Comparison of ENCODE assay signal across 8 mouse cellular contexts in the genomic region with DNA sequence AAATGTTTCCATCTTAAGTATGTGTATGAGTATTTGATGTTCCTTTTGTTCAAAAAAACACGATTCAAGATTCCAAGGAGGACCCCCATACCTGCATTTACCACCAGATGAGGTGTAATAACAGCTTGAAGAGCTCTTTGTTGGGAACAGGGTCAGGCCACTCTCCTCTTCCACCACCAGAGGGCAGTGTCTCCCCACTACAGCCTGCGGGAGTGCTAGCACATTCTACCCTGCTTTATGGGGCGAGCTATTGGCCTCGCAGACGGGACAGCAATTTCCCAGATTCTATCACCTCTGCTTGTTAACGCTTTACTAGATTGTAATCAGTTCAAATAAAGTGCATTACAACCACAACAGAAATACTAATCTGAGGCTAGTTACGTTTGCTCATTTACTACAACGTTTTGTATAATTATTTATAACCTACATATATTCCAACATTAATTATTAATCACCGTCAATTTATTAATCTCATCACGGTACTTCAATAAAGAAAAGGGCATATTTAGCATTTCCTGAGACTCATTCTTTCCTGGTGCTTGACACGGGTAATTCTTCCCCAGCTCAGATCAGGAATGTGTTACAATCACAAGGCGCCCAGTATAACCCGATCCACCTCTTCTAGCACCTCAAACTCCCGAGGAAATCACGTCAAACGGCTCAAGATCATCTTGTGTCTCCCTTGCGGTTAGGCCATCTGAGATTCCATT. TPM values are rescaled to one million over a fixed set of nuclear protein-coding genes. Genes with fewer than 3 reads are reported as not detected.
A peak's percentile ranks its signal among the peaks of the same experiment; 100 is the strongest.
DNase-seq lines count a peak whose midpoint lies in the region; ATAC-seq lines count a peak whose summit lies in the region.
"Had no signal": no experiment of that assay in that cellular context is flagged by ENCODE, and none has a peak within 500 bp of the region (broad histone marks: within the 10 kb centered on the region; RNA-seq: fewer than 3 reads in every experiment).

No protein-coding gene starts in this region.

- intact Hi-C loops in left cerebral cortex, postnatal 14 days (cut with DNase I) = loop anchor here (1.0 to 10.0 kb wide), 3 partner anchors 439 to 602 kb away; no protein-coding TSS in a partner anchor

- H3K4me1 ChIP-seq in intestine, embryonic 16.5 days (ENCODE audit: control insufficient read depth, insufficient read depth, low read length) = no peaks in the 10 kb centered on the region
- no peaks in the 10 kb centered on the region for H3K4me1 ChIP-seq in midbrain, embryonic 15.5 days

- H3K9ac ChIP-seq in intestine, embryonic 16.5 days (ENCODE audit: low read depth, low read length) = no peak overlapping the region
- no peak overlapping the region for H3K9ac ChIP-seq in midbrain, embryonic 15.5 days

- no peaks in the 10 kb centered on the region for H3K27me3 ChIP-seq in intestine, embryonic 16.5 days (replicated peaks; ENCODE audit: control insufficient read depth, insufficient read depth, low read length)
- H3K27me3 ChIP-seq in midbrain, embryonic 15.5 days (replicated peaks) = no peaks in the 10 kb centered on the region

- H3K9me3 ChIP-seq in intestine, embryonic 16.5 days (ENCODE audit: control insufficient read depth, low read length) = no peaks in the 10 kb centered on the region
- no peaks in the 10 kb centered on the region for H3K9me3 ChIP-seq in midbrain, embryonic 15.5 days

- no peak overlapping the region for H3K27ac ChIP-seq in intestine, embryonic 16.5 days (ENCODE audit: low read length)
- H3K27ac ChIP-seq in midbrain, embryonic 15.5 days = peak overlapping the region; percentile 67; the same call in 1 of the 2 replicates
- H3K27ac ChIP-seq: macrophage had no signal

- 0 out of 2 replicates have a peak, but pooled peaks have one; percentile 48 for ATAC-seq in intestine, embryonic 16.5 days
- peak; percentile 92 for ATAC-seq in midbrain, embryonic 15.5 days (replicated peaks)

- 49% methylated on average over 17 of the region's 17 CpGs for WGBS in intestine, embryonic 16.5 days
- 47% methylated on average over 17 of the region's 17 CpGs for WGBS in midbrain, embryonic 15.5 days

- peak; percentile 74 for DNase-seq in R1 (ENCODE audit: low read depth, low spot score)
- peak; percentile 84 for DNase-seq in cerebellum, adult 8-10 months
- DNase-seq in frontal cortex, adult 2 months (ENCODE audit: extremely low spot score in 1 of 2, low spot score in 1 of 2) = peak; percentile 41 to 92
- peak; percentile 76 to 87 for DNase-seq in left cerebral cortex, postnatal 14 days (ENCODE audit: low spot score in 2 of 2)
- peak; percentile 23 for DNase-seq in spleen, adult 12 weeks (ENCODE audit: low spot score)

- H3K4me3 ChIP-seq in intestine, embryonic 16.5 days (ENCODE audit: low read length) = no peak overlapping the region
- no peak overlapping the region for H3K4me3 ChIP-seq in midbrain, embryonic 15.5 days

- no peak overlapping the region for H3K4me2 ChIP-seq in intestine, embryonic 16.5 days (ENCODE audit: low read depth, low read length)
- no peak overlapping the region for H3K4me2 ChIP-seq in midbrain, embryonic 15.5 days

- no peaks in the 10 kb centered on the region for H3K36me3 ChIP-seq in intestine, embryonic 16.5 days (ENCODE audit: control insufficient read depth, insufficient read depth, low read length)
- H3K36me3 ChIP-seq in midbrain, embryonic 15.5 days (replicated peaks) = peaks cover 6% of the 10 kb centered on the region; the same call in 1 of the 2 replicates

RNA-seq across cellular contexts. Expression of gene Rev1, which starts 56.1 kb away (rescaled TPM):
- polyA plus RNA-seq in frontal cortex, adult 2 months (2012; rRNA removed) = 34.4 and 36.3 TPM in 2 replicates
- polyA plus RNA-seq in intestine, embryonic 16.5 days (2015; fragmentation: Nextera tagmentation; extraction: Ambion mirVana) = 13.5 and 16.6 TPM in 2 replicates
- total RNA-seq in left cerebral cortex, postnatal 14 days (2021) = 10 to 100 TPM; 31.5 to 38.3 TPM
- 39.7 and 39.9 TPM in 2 replicates for polyA plus RNA-seq in midbrain, embryonic 15.5 days (2015; fragmentation: Nextera tagmentation; extraction: Ambion mirVana)

Comparison
In these comparisons a context has a peak if more than half of its experiments do, and no peak if none do; other contexts are left out.
1. DNase-seq: peak in every context shown above with its lines; median percentile 84 in cerebellum, adult 8-10 months; 82 in left cerebral cortex, postnatal 14 days; 74 in R1; 66 in frontal cortex, adult 2 months; 23 in spleen, adult 12 weeks.